Mouse (Mus musculus) olfactory bulb, adult 2 months (tissue): ENCODE measurements around the gene Marc2.

Source experiments
- CTCF ChIP-seq: fragments of 200-500 bp; IDR thresholded peaks from 2 replicates; pipeline ENCODE4 v1.5.1; 2012; ENCODE audit warnings: low read depth, mild to moderate bottlenecking, low read length, moderate library complexity; ENCODE audit not compliant: insufficient read depth
- POLR2A ChIP-seq: fragments of 200-500 bp; IDR thresholded peaks from 2 replicates; pipeline ENCODE4 v1.6.1; 2012; ENCODE audit warnings: mild to moderate bottlenecking, low read depth, low read length, moderate library complexity; ENCODE audit not compliant: insufficient read depth

- TF ChIP-seq CTCF (no peak), POLR2A (no peak)
Measured at GRCm38 (mm10) chr1:184822678-184823077, 23.6 kb downstream of the Marc2 start.
